Mouse (Mus musculus) kidney, postnatal 4 days (tissue): ENCODE results near the gene Socs5.

ENCODE experiments used
- DNase-seq, 2 experiments: peaks; one replicate each; pipeline ENCODE4 v3.0.0; 2021; ENCODE audit warnings: mixed read lengths in 2 of 2

Gene Socs5

GRCm38 (mm10) chr17:87169076-87169475, 61.6 kb downstream of the Socs5 start:
- DNase-seq: no peak

- no peak for DNase-seq
Measured at GRCm38 (mm10) chr17:87170364-87170763, 62.9 kb downstream of the Socs5 start.

GRCm38 (mm10) chr17:87172031-87172430, 64.6 kb downstream of the Socs5 start:
- DNase-seq: no peak

GRCm38 (mm10) chr17:87173966-87174365, 66.5 kb downstream of the Socs5 start:
- DNase-seq: no peak

- peak; percentile 71 to 80 for DNase-seq
Measured at GRCm38 (mm10) chr17:87174651-87175331, 67.3 kb downstream of the Socs5 start.

- peak; percentile 47 to 58 for DNase-seq
Measured at GRCm38 (mm10) chr17:87176066-87177012, 68.9 kb downstream of the Socs5 start.

- DNase-seq: no peak
Measured at GRCm38 (mm10) chr17:87178596-87179590, 71.4 kb downstream of the Socs5 start.

GRCm38 (mm10) chr17:87179939-87180550, 72.6 kb downstream of the Socs5 start:
- DNase-seq: no peak

GRCm38 (mm10) chr17:87181683-87182346, 74.3 kb downstream of the Socs5 start:
- no peak for DNase-seq

GRCm38 (mm10) chr17:87185461-87186066, 78.1 kb downstream of the Socs5 start:
- peak in 1 of 2 experiments; percentile 27 for DNase-seq

GRCm38 (mm10) chr17:87187005-87187404, 79.5 kb downstream of the Socs5 start:
- DNase-seq: no peak
